Mouse (Mus musculus) heart, postnatal 0 days (tissue): Measurements from ENCODE around the gene Yju2. TPM values are rescaled to one million over a fixed set of nuclear protein-coding genes. Genes with fewer than 3 reads are reported as not detected.

Source experiments
- ATAC-seq: fragments of 200-750 bp; cut with Nextera tagmentation; 2 replicates; pipeline ENCODE4 v1.8.0; 2017; ENCODE audit warnings: low read depth, moderate number of reproducible peaks, moderate library complexity; ENCODE audit not compliant: insufficient read depth
- DNase-seq: peaks from one replicate; pipeline ENCODE4 v3.0.0-alpha.2; 2016; ENCODE audit warnings: low spot score
- H3K27ac ChIP-seq: fragments of 300-500 bp; sonication (generic); 2 replicates; pipeline ENCODE4 v1.5.1; 2014; ENCODE audit warnings: low read depth, mild to moderate bottlenecking
- H3K27me3 ChIP-seq: fragments of 300-500 bp; sonication (generic); 2 replicates; pipeline ENCODE4 v1.6.1; 2014; ENCODE audit warnings: low read length, mixed read lengths; ENCODE audit not compliant: control insufficient read depth, insufficient read depth
- H3K36me3 ChIP-seq: fragments of 300-500 bp; sonication (generic); replicated peaks from 2 replicates; pipeline ENCODE4 v1.6.1; 2014; ENCODE audit warnings: low read length, mixed read lengths; ENCODE audit not compliant: control insufficient read depth, insufficient read depth
- H3K4me1 ChIP-seq: fragments of 300-500 bp; sonication (generic); 2 replicates; pipeline ENCODE4 v1.6.1; 2014; ENCODE audit warnings: antibody characterized with exemption; ENCODE audit not compliant: control insufficient read depth, insufficient read depth
- H3K4me2 ChIP-seq: fragments of 300-500 bp; sonication (generic); 2 replicates; pipeline ENCODE4 v1.6.1; 2014; ENCODE audit warnings: low read depth, mild to moderate bottlenecking, low read length, moderate library complexity
- H3K4me3 ChIP-seq: fragments of 300-500 bp; sonication (generic); 2 replicates; pipeline ENCODE4 v1.5.1; 2014; ENCODE audit warnings: low read depth, low read length
- H3K9ac ChIP-seq: fragments of 300-500 bp; sonication (generic); replicated peaks from 2 replicates; pipeline ENCODE4 v1.6.1; 2014; ENCODE audit warnings: low read depth, low read length, mixed read lengths
- H3K9me3 ChIP-seq: fragments of 300-500 bp; sonication (generic); replicated peaks from 2 replicates; pipeline ENCODE4 v1.6.1; 2016; ENCODE audit warnings: low read length; ENCODE audit not compliant: control insufficient read depth
- CTCF ChIP-seq: IDR thresholded peaks from 2 replicates; pipeline ENCODE4 v1.5.1; 2016; ENCODE audit warnings: antibody characterized with exemption, control low read depth, low read depth
- EP300 ChIP-seq: IDR thresholded peaks from 2 replicates; pipeline ENCODE4 v1.6.1; 2016; ENCODE audit warnings: antibody characterized with exemption, low read depth
- WGBS: fragments of 180-500 bp; shearing (Covaris S2); extraction: QIAGEN DNeasy Blood & Tissue Kit; methylation state at CpG from one replicate; pipeline ENCODE4 v1.1.7; 2014; 5-methylcytosine and 5-hydroxymethylcytosine counted together
- polyA plus RNA-seq: library from polyadenylated mRNA; unstranded; fragments of >200 nt; fragmentation: Nextera tagmentation; extraction: Ambion mirVana; gene quantifications from 2 replicates; pipeline ENCODE4 v1.2.1, GENCODE M21; 2015
- total RNA-seq: library from RNA; depleted of rRNA; stranded (reverse); fragments of >200 nt; gene quantifications from 2 replicates; pipeline ENCODE4 v1.2.3, GENCODE M21; 2014; ENCODE audit warnings: low replicate concordance

Gene Yju2
- total and polyA plus RNA-seq, 2 experiments from 2014 or later = 6.4 to 12.8 TPM

DNA sequence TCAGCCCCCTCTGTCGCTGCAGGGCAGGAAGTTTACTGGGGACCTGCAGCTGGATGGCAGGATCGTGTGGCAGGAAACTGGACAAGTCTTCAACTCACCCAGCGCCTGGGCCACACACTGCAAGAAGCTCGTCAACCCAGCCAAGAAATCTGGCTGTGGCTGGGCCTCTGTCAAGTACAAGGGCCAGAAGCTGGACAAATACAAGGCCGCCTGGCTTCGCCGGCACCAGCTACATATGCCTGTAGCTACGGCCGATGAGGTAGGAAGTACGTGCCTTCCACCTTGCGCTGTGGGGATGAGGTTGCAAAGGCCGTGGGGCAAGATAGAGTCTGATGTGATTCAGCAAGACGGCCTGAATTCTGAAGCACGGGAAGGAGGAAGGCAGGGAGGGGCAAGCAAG lies 51.4 kb downstream of the Yju2 start:
- H3K9me3 ChIP-seq = no peaks in the 10 kb centered on the region
- peak overlapping the region; percentile 98; the same call in 1 of the 2 replicates for H3K4me2 ChIP-seq
- no peak overlapping the region for H3K9ac ChIP-seq
- no peak overlapping the region for H3K27ac ChIP-seq
- H3K4me1 ChIP-seq = peaks cover 16% of the 10 kb centered on the region
- H3K27me3 ChIP-seq = no peaks in the 10 kb centered on the region
- peak overlapping the region; percentile 91 for H3K4me3 ChIP-seq
- ATAC-seq (no peak), DNase-seq (no peak)
- TF ChIP-seq CTCF (no peak), EP300 (no peak)
- peaks cover 29% of the 10 kb centered on the region for H3K36me3 ChIP-seq
- 62% methylated on average over 14 of the region's 14 CpGs for WGBS

DNA sequence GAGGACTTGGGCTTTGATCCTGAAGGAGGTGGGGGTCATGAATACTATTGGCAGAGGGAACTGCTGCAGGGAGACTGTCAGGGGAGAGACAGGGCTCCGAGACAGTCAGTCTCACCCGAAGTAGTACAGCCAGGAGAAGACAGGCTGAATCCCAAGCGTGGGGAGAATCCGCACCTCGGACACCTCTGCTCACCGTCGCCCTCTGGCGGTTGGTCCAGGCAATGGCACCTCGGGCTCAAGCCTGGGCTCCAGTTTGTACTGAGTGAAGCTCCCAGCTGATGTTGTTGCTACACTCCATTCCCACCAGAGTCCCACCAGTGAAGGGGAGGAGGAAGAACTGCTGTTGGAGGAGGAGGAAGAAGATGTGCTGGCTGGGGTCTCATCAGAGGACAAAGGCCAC lies 51.8 kb downstream of the Yju2 start:
- Histone ChIP-seq H3K27ac (no peak overlapping the region), H3K4me3 (no peak overlapping the region), H3K4me1 (peaks cover 16% of the 10 kb centered on the region), H3K27me3 (no peaks in the 10 kb centered on the region), H3K4me2 (no peak overlapping the region), H3K36me3 (peaks cover 34% of the 10 kb centered on the region), H3K9ac (no peak overlapping the region), H3K9me3 (no peaks in the 10 kb centered on the region)
- TF ChIP-seq CTCF (peak; percentile 86), EP300 (no peak)
- ATAC-seq (no peak), DNase-seq (no peak)
- WGBS = 14% methylated on average over 9 of the region's 9 CpGs

DNA sequence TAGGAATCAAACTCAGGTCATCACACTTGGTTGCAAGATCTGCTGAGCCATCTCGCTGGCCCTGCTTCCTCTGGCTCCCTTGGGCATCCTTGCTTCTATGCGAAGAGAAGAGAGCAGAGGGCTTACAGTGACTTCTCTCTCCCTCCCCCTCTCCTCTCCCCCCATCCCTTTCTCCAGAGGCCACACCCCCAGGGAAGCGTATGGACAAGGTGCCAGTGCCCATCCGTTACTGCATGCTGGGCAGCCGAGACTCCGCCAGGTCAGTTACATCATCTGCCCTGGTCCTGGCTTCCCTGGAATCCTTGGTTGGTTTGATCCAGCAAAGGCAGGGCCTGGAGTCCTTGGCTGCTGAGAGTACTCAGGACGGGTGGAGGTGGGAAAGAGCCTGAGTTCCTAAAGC lies 52.5 kb downstream of the Yju2 start:
- no peaks in the 10 kb centered on the region for H3K27me3 ChIP-seq
- ATAC-seq (no peak), DNase-seq (no peak)
- peaks cover 41% of the 10 kb centered on the region for H3K36me3 ChIP-seq
- TF ChIP-seq CTCF = no peak
- no peak for TF ChIP-seq EP300
- no peaks in the 10 kb centered on the region for H3K9me3 ChIP-seq
- H3K4me1 ChIP-seq = peaks cover 16% of the 10 kb centered on the region
- no peak overlapping the region for H3K4me2 ChIP-seq
- no peak overlapping the region for H3K9ac ChIP-seq
- no peak overlapping the region for H3K4me3 ChIP-seq
- H3K27ac ChIP-seq = no peak overlapping the region
- WGBS = 84% methylated on average over 7 of the region's 7 CpGs

DNA sequence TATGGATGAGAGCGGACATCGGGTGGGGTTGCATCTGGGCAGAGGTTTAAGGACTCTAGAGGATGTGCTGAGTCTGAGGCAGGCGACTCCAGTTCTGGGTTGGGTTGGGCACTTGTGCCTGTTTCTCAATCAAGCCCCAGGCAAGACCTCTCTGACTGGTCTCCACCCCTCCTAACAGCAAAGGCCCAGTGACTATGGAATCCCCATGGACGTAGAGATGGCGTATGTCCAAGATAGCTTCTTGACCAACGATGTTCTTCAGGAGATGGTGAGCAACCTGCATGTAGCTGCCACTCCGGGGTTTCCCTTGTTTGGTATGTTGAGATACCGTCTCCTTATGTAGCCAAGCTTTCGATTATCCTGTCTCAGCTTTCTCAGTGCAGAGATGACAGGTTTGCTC lies 56.4 kb downstream of the Yju2 start:
- H3K36me3 ChIP-seq = peaks cover 72% of the 10 kb centered on the region
- no peak for TF ChIP-seq CTCF
- TF ChIP-seq EP300 = no peak
- no peaks in the 10 kb centered on the region for H3K27me3 ChIP-seq
- WGBS = 89% methylated on average over 9 of the region's 9 CpGs
- no peak overlapping the region for H3K9ac ChIP-seq
- H3K4me1 ChIP-seq = 0 out of 2 replicates have a peak, but pooled peaks cover under 1% of the 10 kb centered on the region
- no peaks in the 10 kb centered on the region for H3K9me3 ChIP-seq
- H3K4me3 ChIP-seq = no peak overlapping the region
- no peak for DNase-seq
- no peak overlapping the region for H3K27ac ChIP-seq
- H3K4me2 ChIP-seq = no peak overlapping the region
- no peak for ATAC-seq

DNA sequence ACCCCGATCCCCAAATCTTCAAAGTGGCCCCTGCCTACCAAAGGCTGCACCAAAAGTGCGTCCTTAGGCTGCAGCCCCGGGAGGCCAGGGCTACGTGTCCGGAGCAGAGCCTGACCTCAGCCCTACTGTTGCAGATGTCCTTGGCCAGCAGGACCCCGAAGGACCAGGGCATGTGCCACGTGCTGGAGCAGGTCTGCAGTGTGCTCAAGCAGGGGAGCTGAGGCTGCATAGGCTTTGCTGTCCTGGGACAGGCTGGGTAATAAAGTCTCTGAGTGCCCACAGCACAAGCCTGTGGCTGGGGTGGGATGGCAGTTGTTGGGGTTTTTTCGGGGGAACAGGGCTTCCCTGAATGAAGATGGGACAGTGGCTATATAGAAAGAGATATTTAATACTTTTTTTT lies 57.5 kb downstream of the Yju2 start:
- DNase-seq = no peak
- 78% methylated on average over 8 of the region's 8 CpGs for WGBS
- no peak overlapping the region for H3K4me3 ChIP-seq

More for the DNA sequence above, 57.5 kb downstream of the Yju2 start:
- peaks cover 69% of the 10 kb centered on the region for H3K36me3 ChIP-seq
- ATAC-seq = no peak
- no peaks in the 10 kb centered on the region for H3K9me3 ChIP-seq
- no peak overlapping the region for H3K27ac ChIP-seq
- no peaks in the 10 kb centered on the region for H3K27me3 ChIP-seq
- no peak overlapping the region for H3K9ac ChIP-seq
- no peak for TF ChIP-seq EP300
- no peak for TF ChIP-seq CTCF
- no peak overlapping the region for H3K4me2 ChIP-seq
- no peaks in the 10 kb centered on the region for H3K4me1 ChIP-seq
